Mouse (Mus musculus): Measurements from ENCODE around the gene Dhx35. TPM values are rescaled to one million over a fixed set of nuclear protein-coding genes. Genes with fewer than 3 reads are reported as not detected.

Gene Dhx35
- 14.2 TPM for polyA plus RNA-seq (2015; fragmentation: Illumina TruSeq; extraction: RNeasy Lipid Tissue Mini Kit (QIAGEN cat#74804); ENCODE audit: low read depth, low replicate concordance)

DNA sequence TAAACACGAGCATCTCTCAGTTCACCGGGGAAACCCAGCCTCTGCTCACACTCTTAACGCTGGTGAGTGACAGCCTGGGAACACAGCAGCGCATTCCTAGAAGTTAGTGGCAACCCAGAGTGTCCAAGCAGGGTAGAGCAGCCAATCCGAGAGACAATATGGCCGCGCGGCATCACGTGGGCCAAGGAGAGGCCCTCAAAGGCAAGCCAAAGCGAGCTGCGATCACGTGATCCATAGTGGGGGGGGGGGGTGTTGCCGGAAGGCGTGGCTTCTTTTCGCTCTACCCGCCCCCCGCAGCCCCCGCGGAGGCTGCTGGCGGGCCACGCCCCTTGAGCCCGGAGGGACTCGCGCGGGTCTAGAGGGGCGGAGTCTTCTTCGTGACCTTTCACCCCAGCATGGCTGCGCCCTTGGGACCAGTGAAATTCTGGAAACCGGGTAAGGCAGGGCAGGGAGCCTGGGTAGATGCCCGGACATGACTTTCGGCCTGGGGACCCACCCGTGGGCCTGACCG lies at the start of gene Dhx35:
TSS of gene Dhx35 (plus strand) at position 314 of the 511 bp plus-strand sequence.

DNA sequence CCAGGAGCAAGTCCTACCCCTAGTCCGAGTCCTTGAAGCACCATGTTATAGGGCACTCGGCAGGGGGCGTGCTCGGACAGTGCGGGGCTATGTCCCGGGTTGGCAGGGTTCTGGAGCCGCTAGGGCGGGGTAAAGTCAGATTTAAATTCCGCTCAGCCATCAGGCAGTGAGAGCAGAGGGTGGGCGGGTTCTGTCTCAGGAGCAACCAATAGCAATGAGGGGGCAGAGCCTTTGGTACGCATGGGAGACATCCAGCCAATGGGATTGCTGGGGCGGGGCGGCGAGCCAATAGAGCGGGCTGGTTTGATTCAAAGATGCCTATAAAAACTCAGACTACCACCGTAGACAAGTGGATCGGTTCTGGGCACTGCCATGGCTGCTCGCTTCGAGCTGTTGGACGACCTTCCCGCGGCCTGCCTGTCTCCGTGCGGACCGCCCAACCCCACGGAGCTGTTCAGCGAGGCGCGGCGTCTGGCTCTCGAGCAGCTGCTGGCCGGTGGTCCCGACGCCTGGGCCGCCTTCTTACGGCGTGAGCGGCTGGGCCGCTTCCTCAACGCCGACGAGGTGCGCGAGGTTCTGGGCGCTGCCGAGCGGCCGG lies 26.8 kb upstream of the Dhx35 start, which contains the start of gene Fam83d:
TSS of gene Fam83d (plus strand) at position 352 of the 598 bp plus-strand sequence.

Other genes starting within 250 kb of the Dhx35 start
- gene Slc32a1, start 184.0 kb upstream of the Dhx35 start, polyA plus RNA-seq (2015; fragmentation: Illumina TruSeq; extraction: RNeasy Lipid Tissue Mini Kit (QIAGEN cat#74804); ENCODE audit: low read depth, low replicate concordance), result 86.9 TPM
- 7.5 TPM for gene Actr5, start 169.9 kb upstream of the Dhx35 start, polyA plus RNA-seq (2015; fragmentation: Illumina TruSeq; extraction: RNeasy Lipid Tissue Mini Kit (QIAGEN cat#74804); ENCODE audit: low read depth, low replicate concordance)
- 62.1 TPM for gene Ppp1r16b, start 129.4 kb upstream of the Dhx35 start, polyA plus RNA-seq (2015; fragmentation: Illumina TruSeq; extraction: RNeasy Lipid Tissue Mini Kit (QIAGEN cat#74804); ENCODE audit: low read depth, low replicate concordance)
- 1.6 TPM for gene Fam83d, start 26.7 kb upstream of the Dhx35 start, polyA plus RNA-seq (2015; fragmentation: Illumina TruSeq; extraction: RNeasy Lipid Tissue Mini Kit (QIAGEN cat#74804); ENCODE audit: low read depth, low replicate concordance)

Measured in brain, adult 10 weeks (tissue).